Mouse (Mus musculus) olfactory bulb, adult 2 months (tissue): ENCODE measurements around the gene Rfx5.

Experiments
- CTCF ChIP-seq: fragments of 200-500 bp; IDR thresholded peaks from 2 replicates; pipeline ENCODE4 v1.5.1; 2012; ENCODE audit warnings: low read depth, mild to moderate bottlenecking, low read length, moderate library complexity; ENCODE audit not compliant: insufficient read depth
- POLR2A ChIP-seq: fragments of 200-500 bp; IDR thresholded peaks from 2 replicates; pipeline ENCODE4 v1.6.1; 2012; ENCODE audit warnings: mild to moderate bottlenecking, low read depth, low read length, moderate library complexity; ENCODE audit not compliant: insufficient read depth

DNA sequence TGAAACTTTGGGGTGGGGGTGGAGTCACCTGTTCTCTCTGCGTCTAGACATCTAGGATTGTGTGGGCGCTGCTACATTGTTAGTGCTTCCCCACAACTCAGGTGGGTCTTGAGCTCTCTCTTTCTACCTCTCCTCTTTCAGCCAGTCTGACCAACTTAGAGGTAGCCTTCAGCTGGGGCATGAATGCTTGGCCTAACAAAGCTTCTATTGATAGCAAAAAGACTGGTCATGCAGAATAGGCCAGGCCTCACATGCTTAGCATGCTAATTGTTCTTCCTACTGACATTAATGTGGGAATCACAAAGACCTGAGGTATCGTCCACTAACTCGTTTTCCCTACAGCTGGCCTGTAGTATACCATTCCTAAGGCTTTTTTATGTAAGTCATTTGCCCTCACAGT lies 48.7 kb downstream of the Rfx5 start:
- TF ChIP-seq CTCF: no peak
- no peak for TF ChIP-seq POLR2A
